Mouse (Mus musculus) embryonic facial prominence, embryonic 15.5 days (tissue): ENCODE measurements around the gene Prss41. TPM values are rescaled to one million over a fixed set of nuclear protein-coding genes. Genes with fewer than 3 reads are reported as not detected.
"Not testable (repeated sequence)": the region's sequence is repeated elsewhere in the genome, so short reads cannot be mapped to it uniquely, and the experiment has no call there.

Experiments
- ATAC-seq: fragments of 200-750 bp; cut with Nextera tagmentation; 2 replicates; pipeline ENCODE4 v1.8.0; 2017; ENCODE audit warnings: low read depth, moderate TSS enrichment; ENCODE audit not compliant: insufficient number of reproducible peaks, low FRiP score, low TSS enrichment
- H3K27ac ChIP-seq: fragments of 300-500 bp; sonication (generic); replicated peaks from 2 replicates; pipeline ENCODE4 v1.5.1; 2015; ENCODE audit warnings: mild to moderate bottlenecking, inconsistent platforms
- H3K27me3 ChIP-seq: fragments of 300-500 bp; sonication (generic); 2 replicates; pipeline ENCODE4 v1.6.1; 2015; ENCODE audit warnings: inconsistent platforms
- H3K36me3 ChIP-seq: fragments of 300-500 bp; sonication (generic); 2 replicates; pipeline ENCODE4 v1.6.1; 2015; ENCODE audit warnings: mild to moderate bottlenecking, inconsistent platforms
- H3K4me1 ChIP-seq: fragments of 300-500 bp; sonication (generic); 2 replicates; pipeline ENCODE4 v1.6.1; 2015; ENCODE audit warnings: inconsistent platforms
- H3K4me2 ChIP-seq: fragments of 300-500 bp; sonication (generic); replicated peaks from 2 replicates; pipeline ENCODE4 v1.6.1; 2015; ENCODE audit warnings: mild to moderate bottlenecking, inconsistent platforms
- H3K4me3 ChIP-seq: fragments of 300-500 bp; sonication (generic); replicated peaks from 2 replicates; pipeline ENCODE4 v1.5.1; 2015; ENCODE audit warnings: mild to moderate bottlenecking, inconsistent platforms
- H3K9ac ChIP-seq: fragments of 300-500 bp; sonication (generic); 2 replicates; pipeline ENCODE4 v1.6.1; 2015; ENCODE audit warnings: inconsistent platforms
- H3K9me3 ChIP-seq: fragments of 300-500 bp; sonication (generic); replicated peaks from 2 replicates; pipeline ENCODE4 v1.6.1; 2016; ENCODE audit warnings: inconsistent platforms
- whole genome bisulfite sequencing: fragments of 180-500 bp; shearing (Covaris S2); methylation state at CpG from one replicate; pipeline ENCODE4 v1.1.7; 2015; 5-methylcytosine and 5-hydroxymethylcytosine counted together
- polyA plus RNA-seq: library from polyadenylated mRNA; unstranded; fragments of >200 nt; fragmentation: Nextera tagmentation; extraction: Ambion mirVana; gene quantifications from 2 replicates; pipeline ENCODE4 v1.2.1, GENCODE M21; 2015

Prss41 gene
- polyA plus RNA-seq, result 1.8 and 2.0 TPM in 2 replicates

- no peak for ATAC-seq
- Histone ChIP-seq H3K4me2 (peak within 1 kb of the TSS; percentile 39), H3K4me1 (0 out of 2 replicates have a peak, but pooled peaks cover 5% of the 10 kb centered on the region)
Observed at GRCm38 (mm10) chr17:23843812-23844273, at the start of gene Prss41, which contains the start of gene Prss32. TSS of gene Prss41 (minus strand) at chr17:23844172. TSS of gene Prss32 (plus strand) at chr17:23843855.

GRCm38 (mm10) chr17:23880576-23880975 lies 36.6 kb upstream of the Prss41 start, which contains the start of the genes Dcpp1 and Dcpp2:
TSS of gene Dcpp1 (plus strand) at chr17:23880876.
TSS of gene Dcpp2 (plus strand) at chr17:23880880.
- ATAC-seq, H3K27me3 ChIP-seq, H3K9ac ChIP-seq, H3K27ac ChIP-seq, H3K4me2 ChIP-seq, H3K9me3 ChIP-seq, H3K4me1 ChIP-seq, H3K4me3 ChIP-seq, H3K36me3 ChIP-seq: not testable (repeated sequence)
- WGBS, result 71% methylated on average over 4 of the region's 4 CpGs

More at GRCm38 (mm10) chr17:23843812-23844273, at the start of gene Prss41, which contains the start of gene Prss32:
- Histone ChIP-seq H3K9ac (no peak within 1 kb of the TSS), H3K9me3 (no peaks in the 10 kb centered on the region), H3K27me3 (no peaks in the 10 kb centered on the region), H3K4me3 (peak within 1 kb of the TSS; percentile 22), H3K36me3 (no peaks in the 10 kb centered on the region), H3K27ac (no peak within 1 kb of the TSS)
- 15% methylated on average over 19 of the region's 19 CpGs for WGBS

GRCm38 (mm10) chr17:23877166-23877565 lies 33.2 kb upstream of the Prss41 start:
- no peak overlapping the region for H3K4me3 ChIP-seq
- no peaks in the 10 kb centered on the region for H3K9me3 ChIP-seq
- ATAC-seq, result peak; percentile 20; the same call in 1 of the 2 replicates
- no peaks in the 10 kb centered on the region for H3K27me3 ChIP-seq
- H3K4me2 ChIP-seq, result no peak overlapping the region
- H3K9ac ChIP-seq, result no peak overlapping the region
- no peaks in the 10 kb centered on the region for H3K4me1 ChIP-seq
- 82% methylated on average over 2 of the region's 2 CpGs for WGBS
- H3K27ac ChIP-seq, result no peak overlapping the region
- H3K36me3 ChIP-seq, result no peaks in the 10 kb centered on the region

- H3K27me3 ChIP-seq, result no peaks in the 10 kb centered on the region
Observed at GRCm38 (mm10) chr17:23876741-23877140, 32.8 kb upstream of the Prss41 start.

GRCm38 (mm10) chr17:23873884-23874856 lies 30.2 kb upstream of the Prss41 start:
- Histone ChIP-seq H3K4me2 (no peak overlapping the region), H3K27ac (no peak overlapping the region), H3K27me3 (no peaks in the 10 kb centered on the region), H3K9ac (no peak overlapping the region), H3K9me3 (no peaks in the 10 kb centered on the region), H3K4me3 (no peak overlapping the region), H3K36me3 (no peaks in the 10 kb centered on the region), H3K4me1 (no peaks in the 10 kb centered on the region)
- WGBS, result 45% methylated on average over 8 of the region's 8 CpGs
- ATAC-seq, result no peak

More at GRCm38 (mm10) chr17:23876741-23877140, 32.8 kb upstream of the Prss41 start:
- Histone ChIP-seq H3K27ac (no peak overlapping the region), H3K4me3 (no peak overlapping the region), H3K9ac (no peak overlapping the region), H3K36me3 (no peaks in the 10 kb centered on the region), H3K9me3 (no peaks in the 10 kb centered on the region), H3K4me1 (no peaks in the 10 kb centered on the region), H3K4me2 (no peak overlapping the region)
- 37% methylated on average over 3 of the region's 3 CpGs for WGBS
- peak; percentile 52; the same call in 1 of the 2 replicates for ATAC-seq

- no peak overlapping the region for H3K4me3 ChIP-seq
- no peak overlapping the region for H3K27ac ChIP-seq
- H3K9me3 ChIP-seq, result no peaks in the 10 kb centered on the region
- no peaks in the 10 kb centered on the region for H3K4me1 ChIP-seq
- H3K27me3 ChIP-seq, result no peaks in the 10 kb centered on the region
- H3K4me2 ChIP-seq, result no peak overlapping the region
- no peak overlapping the region for H3K9ac ChIP-seq
- no peaks in the 10 kb centered on the region for H3K36me3 ChIP-seq
- no peak for ATAC-seq
- WGBS, result 85% methylated on average over 11 of the region's 11 CpGs
Observed at GRCm38 (mm10) chr17:23868513-23868912, 24.5 kb upstream of the Prss41 start.

DNA sequence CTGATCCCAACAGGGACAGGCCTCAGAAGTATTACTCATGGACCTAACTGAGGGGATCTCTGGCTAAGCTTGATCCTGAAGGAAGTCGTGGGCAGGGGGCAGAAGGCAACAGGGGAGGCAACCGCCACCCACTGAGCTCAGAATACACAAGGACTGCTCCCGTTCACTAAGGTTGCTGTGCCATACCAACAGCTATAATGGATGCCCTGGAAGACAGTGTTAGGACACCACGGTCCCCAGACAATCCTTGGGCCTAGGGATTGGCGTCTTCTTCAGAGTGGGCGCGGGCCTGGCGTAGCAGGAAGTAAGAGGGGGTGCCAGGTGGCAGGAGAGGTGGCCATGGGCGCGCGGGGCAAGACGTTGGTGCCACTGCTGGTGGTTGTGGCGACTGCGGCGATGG lies 23.8 kb upstream of the Prss41 start, which contains the start of gene Prss21:
Prss21 (plus strand) TSS at position 301 of the 400 bp plus-strand sequence.
- ATAC-seq, result no peak
- 81% methylated on average over 15 of the region's 15 CpGs for WGBS
- H3K4me1 ChIP-seq, result no peaks in the 10 kb centered on the region

GRCm38 (mm10) chr17:23862926-23863325 lies 19.0 kb upstream of the Prss41 start:
- Histone ChIP-seq H3K27me3 (no peaks in the 10 kb centered on the region), H3K4me1 (no peaks in the 10 kb centered on the region), H3K4me2 (no peak overlapping the region), H3K4me3 (no peak overlapping the region), H3K27ac (no peak overlapping the region), H3K9me3 (no peaks in the 10 kb centered on the region), H3K36me3 (no peaks in the 10 kb centered on the region), H3K9ac (no peak overlapping the region)
- 84% methylated on average over 4 of the region's 4 CpGs for whole genome bisulfite sequencing
- no peak for ATAC-seq

More for the DNA sequence above, 23.8 kb upstream of the Prss41 start, which contains the start of gene Prss21:
- Histone ChIP-seq H3K4me3 (no peak within 1 kb of the TSS), H3K27ac (no peak within 1 kb of the TSS), H3K9ac (no peak within 1 kb of the TSS), H3K9me3 (no peaks in the 10 kb centered on the region), H3K4me2 (no peak within 1 kb of the TSS), H3K36me3 (no peaks in the 10 kb centered on the region), H3K27me3 (no peaks in the 10 kb centered on the region)

- H3K27ac ChIP-seq, result no peak overlapping the region
- 61% methylated on average over 2 of the region's 2 CpGs for WGBS
- no peaks in the 10 kb centered on the region for H3K9me3 ChIP-seq
- no peak overlapping the region for H3K4me2 ChIP-seq
- H3K27me3 ChIP-seq, result no peaks in the 10 kb centered on the region
- ATAC-seq, result no peak
- no peaks in the 10 kb centered on the region for H3K4me1 ChIP-seq
- H3K4me3 ChIP-seq, result no peak overlapping the region
- no peak overlapping the region for H3K9ac ChIP-seq
- no peaks in the 10 kb centered on the region for H3K36me3 ChIP-seq
Observed at GRCm38 (mm10) chr17:23857913-23858312, 13.9 kb upstream of the Prss41 start.

DNA sequence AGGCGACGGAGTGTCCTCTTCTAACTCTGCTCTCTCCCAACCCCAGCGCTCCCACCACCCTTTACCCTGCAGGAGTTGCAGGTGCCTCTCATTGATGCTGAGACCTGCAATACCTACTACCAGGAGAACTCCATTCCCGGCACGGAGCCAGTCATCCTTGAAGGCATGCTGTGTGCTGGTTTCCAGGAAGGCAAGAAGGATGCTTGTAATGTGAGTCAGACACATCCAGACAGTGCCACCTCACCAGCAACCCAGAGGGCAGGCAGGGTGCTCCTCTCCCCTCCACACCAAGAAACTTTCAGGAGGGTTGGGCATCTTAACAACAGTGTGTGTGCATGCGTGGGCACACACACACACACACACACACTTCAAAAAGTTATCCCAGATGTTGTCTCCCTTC lies 13.2 kb upstream of the Prss41 start:
- H3K4me1 ChIP-seq, result no peaks in the 10 kb centered on the region
- H3K4me3 ChIP-seq, result no peak overlapping the region
- 79% methylated on average over 6 of the region's 6 CpGs for WGBS
- no peak overlapping the region for H3K9ac ChIP-seq
- no peaks in the 10 kb centered on the region for H3K9me3 ChIP-seq
- H3K36me3 ChIP-seq, result no peaks in the 10 kb centered on the region
- no peaks in the 10 kb centered on the region for H3K27me3 ChIP-seq
- no peak overlapping the region for H3K27ac ChIP-seq
- no peak overlapping the region for H3K4me2 ChIP-seq
- ATAC-seq, result no peak

DNA sequence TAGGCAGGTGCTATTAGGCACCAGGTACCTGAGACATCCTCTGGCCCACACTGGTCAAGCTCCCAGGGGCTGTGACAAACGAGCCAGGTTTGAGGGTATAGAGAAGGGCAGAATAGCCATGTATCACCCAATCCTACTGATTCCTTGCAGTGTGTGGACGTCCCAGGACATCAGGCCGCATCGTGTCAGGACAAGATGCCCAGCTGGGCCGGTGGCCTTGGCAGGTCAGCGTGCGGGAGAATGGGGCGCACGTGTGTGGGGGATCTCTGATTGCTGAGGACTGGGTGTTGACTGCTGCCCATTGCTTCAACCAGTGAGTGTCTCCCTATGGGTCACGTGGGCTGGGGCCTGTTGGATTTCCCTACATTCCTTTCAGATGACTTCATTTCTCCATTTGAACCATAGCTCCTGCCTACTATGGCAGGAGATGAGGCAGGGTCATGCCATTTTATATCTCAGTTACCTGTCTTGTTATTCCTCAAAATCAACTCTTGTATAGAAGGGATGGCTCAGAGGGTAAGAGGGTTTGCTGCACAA lies 10.3 kb upstream of the Prss41 start:
- 82% methylated on average over 10 of the region's 10 CpGs for WGBS
- ATAC-seq, result no peak
- H3K4me1 ChIP-seq, result no peaks in the 10 kb centered on the region
- no peaks in the 10 kb centered on the region for H3K36me3 ChIP-seq
- no peaks in the 10 kb centered on the region for H3K27me3 ChIP-seq
- no peak overlapping the region for H3K27ac ChIP-seq
- no peak overlapping the region for H3K9ac ChIP-seq
- H3K4me3 ChIP-seq, result no peak overlapping the region
- H3K9me3 ChIP-seq, result no peaks in the 10 kb centered on the region
- no peak overlapping the region for H3K4me2 ChIP-seq
